Mouse (Mus musculus): Measurements from ENCODE around the gene Gm21188.
"Not testable (repeated sequence)": the region's sequence is repeated elsewhere in the genome, so short reads cannot be mapped to it uniquely, and the experiment has no call there.

Gm21188 gene

GRCm38 (mm10) chr13:120052085-120052484, at the start of gene Gm21188:
TSS of gene Gm21188 (minus strand) at chr13:120052194.
- DNase-seq: not testable (repeated sequence)

- DNase-seq: not testable (repeated sequence)
Measured at GRCm38 (mm10) chr13:120099327-120099726, 47.3 kb upstream of the Gm21188 start.

- not testable (repeated sequence) for DNase-seq
Measured at GRCm38 (mm10) chr13:120096938-120097256, 44.9 kb upstream of the Gm21188 start.

- peak in 1 of 2 experiments; percentile 4 for DNase-seq
Measured at GRCm38 (mm10) chr13:120096241-120096937, 44.4 kb upstream of the Gm21188 start.

GRCm38 (mm10) chr13:120092950-120093349, 41.0 kb upstream of the Gm21188 start:
- not testable (repeated sequence) for DNase-seq

- not testable (repeated sequence) for DNase-seq
Measured at GRCm38 (mm10) chr13:120079644-120080043, 27.6 kb upstream of the Gm21188 start.

- not testable (repeated sequence) for DNase-seq
Measured at GRCm38 (mm10) chr13:120070878-120071277, 18.9 kb upstream of the Gm21188 start.

GRCm38 (mm10) chr13:120070012-120070598, 18.1 kb upstream of the Gm21188 start:
- not testable (repeated sequence) for DNase-seq

- not testable (repeated sequence) for DNase-seq
Measured at GRCm38 (mm10) chr13:120063439-120064089, 11.6 kb upstream of the Gm21188 start.

- DNase-seq: not testable (repeated sequence)
Measured at GRCm38 (mm10) chr13:120062903-120063302, 10.9 kb upstream of the Gm21188 start.

GRCm38 (mm10) chr13:120048608-120049007, 3.4 kb downstream of the Gm21188 start:
- DNase-seq: not testable (repeated sequence)

GRCm38 (mm10) chr13:120048186-120048585, 3.8 kb downstream of the Gm21188 start:
- DNase-seq: not testable (repeated sequence)

- DNase-seq: not testable (repeated sequence)
Measured at GRCm38 (mm10) chr13:120046422-120047209, 5.4 kb downstream of the Gm21188 start.

GRCm38 (mm10) chr13:120041145-120041544, 10.8 kb downstream of the Gm21188 start:
- peak; percentile 39 for DNase-seq

GRCm38 (mm10) chr13:120037881-120038280, 14.1 kb downstream of the Gm21188 start:
- DNase-seq: not testable (repeated sequence)

GRCm38 (mm10) chr13:120036577-120037115, 15.3 kb downstream of the Gm21188 start:
- DNase-seq: peak in 1 of 2 experiments; percentile 26

- DNase-seq: peak in 1 of 2 experiments; percentile 21
Measured at GRCm38 (mm10) chr13:120035151-120035550, 16.8 kb downstream of the Gm21188 start.

GRCm38 (mm10) chr13:120034637-120035036, 17.4 kb downstream of the Gm21188 start:
- DNase-seq: not testable (repeated sequence)

- DNase-seq: peak; percentile 23 to 33
Measured at GRCm38 (mm10) chr13:120033516-120034190, 18.3 kb downstream of the Gm21188 start.

GRCm38 (mm10) chr13:120031676-120032075, 20.3 kb downstream of the Gm21188 start:
- peak in 1 of 2 experiments; percentile 22 for DNase-seq

- not testable (repeated sequence) for DNase-seq
Measured at GRCm38 (mm10) chr13:120027368-120027767, 24.6 kb downstream of the Gm21188 start.

- DNase-seq: not testable (repeated sequence)
Measured at GRCm38 (mm10) chr13:120026911-120027310, 25.1 kb downstream of the Gm21188 start, which contains the start of gene Gm36079. TSS of gene Gm36079 (minus strand) at chr13:120027011.

Measured in kidney, postnatal 25 days (tissue).